Mouse (Mus musculus) brain, embryonic 14.5 days (tissue): ENCODE measurements at regions not wholly inside any gene's neighbourhood (a gene's known extent, or its start where the extent isn't known, plus 50 kb on each side); places are given as distances from the start of the nearest gene placed in this dataset.

ENCODE experiments used
- CTCF ChIP-seq: fragments of 200-500 bp; IDR thresholded peaks from 2 replicates; pipeline ENCODE4 v1.5.1; 2012; ENCODE audit warnings: inconsistent platforms, mild to moderate bottlenecking, moderate library complexity, borderline replicate concordance; ENCODE audit not compliant: insufficient read depth, insufficient read length; ENCODE audit errors: extremely low read depth
- POLR2A ChIP-seq: fragments of 200-500 bp; IDR thresholded peaks from 2 replicates; pipeline ENCODE4 v1.6.1; 2012; ENCODE audit warnings: mild to moderate bottlenecking, inconsistent platforms, borderline replicate concordance; ENCODE audit not compliant: poor library complexity, insufficient read depth, insufficient read length, severe bottlenecking; ENCODE audit errors: extremely low read depth

- TF ChIP-seq CTCF (no peak), POLR2A (no peak)
These were observed 252.2 kb upstream of the Rasgrp1 start for GRCm38 (mm10) chr2:117595028-117595427.
